Mouse (Mus musculus): ENCODE data around the gene Fstl5. TPM values are rescaled to one million over a fixed set of nuclear protein-coding genes. Genes with fewer than 3 reads are reported as not detected.

Gene Fstl5
- polyA plus RNA-seq, 1 experiment from 2014 or later: not detected

DNA sequence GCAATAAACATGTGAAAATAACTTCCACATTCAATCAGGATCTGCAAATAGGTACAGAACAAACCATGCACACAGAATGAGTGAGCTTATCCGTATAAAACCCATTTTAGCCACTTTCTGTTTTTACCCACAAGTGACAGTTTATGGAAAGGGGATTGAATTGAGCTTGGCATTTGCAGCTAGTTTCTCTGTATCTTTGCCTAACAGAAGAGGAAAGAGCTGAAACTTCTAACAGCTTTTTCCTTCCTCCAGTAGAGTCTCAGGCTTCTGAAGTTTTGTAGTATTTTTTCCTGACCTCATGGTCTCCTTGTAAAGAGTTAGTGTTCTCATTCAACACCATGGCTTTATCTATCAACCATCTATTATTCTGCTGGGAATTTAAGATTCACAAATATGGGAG is 177.3 kb downstream of the Fstl5 start:
- H3K4me3 ChIP-seq (ENCODE audit: low read depth, low read length): no peak overlapping the region
- no peaks in the 10 kb centered on the region for H3K4me1 ChIP-seq (ENCODE audit: control insufficient read depth, insufficient read depth, low read length)
- ATAC-seq (replicated peaks; ENCODE audit: insufficient number of reproducible peaks, low FRiP score, low TSS enrichment): no peak
- WGBS (ENCODE audit: insufficient replicate concordance): 84% methylated on average over 1 of the region's 1 CpGs
- no peak overlapping the region for H3K4me2 ChIP-seq
- H3K9ac ChIP-seq (ENCODE audit: low read depth, low read length): no peak overlapping the region
- H3K36me3 ChIP-seq (ENCODE audit: control insufficient read depth, insufficient read depth, low read length): no peaks in the 10 kb centered on the region
- no peak overlapping the region for H3K27ac ChIP-seq (ENCODE audit: low read depth, low read length)
- H3K27me3 ChIP-seq (ENCODE audit: control insufficient read depth, insufficient read depth, low read length): no peaks in the 10 kb centered on the region
- H3K9me3 ChIP-seq (replicated peaks; ENCODE audit: control insufficient read depth, low read length): no peaks in the 10 kb centered on the region

DNA sequence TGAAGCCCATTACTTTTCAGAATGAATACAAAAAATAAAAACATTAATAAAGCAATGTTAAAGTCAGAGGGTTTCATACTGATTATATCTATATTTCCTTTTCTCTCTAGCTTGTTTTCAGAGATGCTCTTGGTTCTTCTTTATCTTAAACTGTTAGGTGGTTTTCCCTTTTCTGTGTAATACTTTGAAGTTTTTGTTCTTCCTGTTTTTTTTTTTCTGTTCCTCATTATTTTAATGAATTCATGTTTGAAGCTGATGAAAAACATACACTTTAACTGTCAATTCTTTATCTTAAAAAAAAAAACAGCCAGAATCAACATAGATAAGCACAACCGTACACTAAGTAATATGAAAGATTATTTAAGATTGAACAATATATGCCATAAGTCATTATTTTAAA is 218.9 kb downstream of the Fstl5 start:
- Histone ChIP-seq H3K4me2 (no peak overlapping the region), H3K9ac (ENCODE audit: low read depth, low read length) (no peak overlapping the region), H3K27ac (ENCODE audit: low read depth, low read length) (no peak overlapping the region), H3K27me3 (ENCODE audit: control insufficient read depth, insufficient read depth, low read length) (no peaks in the 10 kb centered on the region), H3K36me3 (ENCODE audit: control insufficient read depth, insufficient read depth, low read length) (no peaks in the 10 kb centered on the region), H3K4me3 (ENCODE audit: low read depth, low read length) (no peak overlapping the region), H3K4me1 (ENCODE audit: control insufficient read depth, insufficient read depth, low read length) (no peaks in the 10 kb centered on the region), H3K9me3 (replicated peaks; ENCODE audit: control insufficient read depth, low read length) (no peaks in the 10 kb centered on the region)
- no peak for ATAC-seq (replicated peaks; ENCODE audit: insufficient number of reproducible peaks, low FRiP score, low TSS enrichment)
- WGBS (ENCODE audit: insufficient replicate concordance): 64% methylated on average over 1 of the region's 1 CpGs

DNA sequence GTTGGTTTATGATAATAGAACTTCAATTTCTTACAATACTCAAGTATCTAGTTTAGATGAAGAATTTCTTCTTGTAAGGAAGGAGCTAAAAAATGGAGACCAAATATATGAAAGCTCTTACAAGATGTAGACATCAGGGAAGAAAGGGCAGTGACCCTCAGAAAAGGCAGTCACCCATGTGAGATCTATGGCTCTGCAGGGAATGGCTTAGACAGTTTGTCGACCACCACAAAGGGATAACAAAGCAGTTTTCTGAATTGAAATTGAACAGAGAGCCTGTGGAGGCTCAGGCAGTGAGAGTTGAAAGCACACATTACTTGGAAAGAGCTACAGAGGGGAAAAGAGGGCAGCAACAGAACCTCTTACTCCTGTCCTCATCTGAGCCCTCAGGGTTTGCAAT is 220.3 kb downstream of the Fstl5 start:
- Histone ChIP-seq H3K4me1 (ENCODE audit: control insufficient read depth, insufficient read depth, low read length) (no peaks in the 10 kb centered on the region), H3K4me2 (no peak overlapping the region), H3K36me3 (ENCODE audit: control insufficient read depth, insufficient read depth, low read length) (no peaks in the 10 kb centered on the region), H3K4me3 (ENCODE audit: low read depth, low read length) (no peak overlapping the region), H3K27ac (ENCODE audit: low read depth, low read length) (no peak overlapping the region), H3K9ac (ENCODE audit: low read depth, low read length) (no peak overlapping the region), H3K9me3 (replicated peaks; ENCODE audit: control insufficient read depth, low read length) (no peaks in the 10 kb centered on the region), H3K27me3 (ENCODE audit: control insufficient read depth, insufficient read depth, low read length) (no peaks in the 10 kb centered on the region)
- WGBS (ENCODE audit: insufficient replicate concordance): 38% methylated on average over 1 of the region's 1 CpGs
- ATAC-seq (replicated peaks; ENCODE audit: insufficient number of reproducible peaks, low FRiP score, low TSS enrichment): no peak

DNA sequence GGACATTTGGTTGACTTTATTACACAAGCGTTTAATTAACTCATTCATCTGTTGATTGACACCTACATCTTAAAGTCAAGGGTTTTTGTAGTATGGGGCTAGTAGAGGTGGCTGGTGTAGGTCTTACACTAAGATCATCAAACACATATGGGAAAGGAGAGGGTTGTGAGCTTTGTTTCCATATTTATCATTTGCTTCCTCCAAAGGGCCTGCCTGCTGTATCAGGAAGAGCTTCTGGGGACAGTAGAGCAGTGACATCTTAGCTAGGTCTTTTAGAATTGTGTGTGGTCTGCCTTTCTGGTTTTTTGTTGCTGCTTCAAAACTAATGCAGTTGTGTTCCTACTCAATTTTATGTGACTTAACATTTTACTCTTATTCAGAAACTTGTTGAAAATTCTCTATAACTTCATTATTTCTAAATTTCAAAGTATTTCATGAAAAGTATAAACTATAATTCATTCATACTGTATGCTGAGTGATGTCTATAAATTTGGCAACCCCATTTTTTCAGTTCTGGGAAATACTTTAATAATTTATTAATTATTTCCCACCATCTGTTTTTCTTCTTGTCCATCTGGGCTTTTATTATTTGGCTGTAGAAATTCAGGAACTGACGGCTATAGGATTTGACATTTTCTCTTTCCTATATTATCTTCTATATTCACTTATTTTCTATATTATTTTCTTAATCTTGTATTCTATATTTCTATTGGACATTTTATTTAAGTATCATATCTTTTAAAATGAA is 227.1 kb downstream of the Fstl5 start:
- no peak for ATAC-seq (replicated peaks; ENCODE audit: insufficient number of reproducible peaks, low FRiP score, low TSS enrichment)
- Histone ChIP-seq H3K4me2 (no peak overlapping the region), H3K4me3 (ENCODE audit: low read depth, low read length) (no peak overlapping the region), H3K4me1 (ENCODE audit: control insufficient read depth, insufficient read depth, low read length) (no peaks in the 10 kb centered on the region), H3K27ac (ENCODE audit: low read depth, low read length) (no peak overlapping the region), H3K27me3 (ENCODE audit: control insufficient read depth, insufficient read depth, low read length) (no peaks in the 10 kb centered on the region), H3K36me3 (ENCODE audit: control insufficient read depth, insufficient read depth, low read length) (no peaks in the 10 kb centered on the region), H3K9ac (ENCODE audit: low read depth, low read length) (no peak overlapping the region), H3K9me3 (replicated peaks; ENCODE audit: control insufficient read depth, low read length) (no peaks in the 10 kb centered on the region)
- 86% methylated on average over 2 of the region's 2 CpGs for WGBS (ENCODE audit: insufficient replicate concordance)

DNA sequence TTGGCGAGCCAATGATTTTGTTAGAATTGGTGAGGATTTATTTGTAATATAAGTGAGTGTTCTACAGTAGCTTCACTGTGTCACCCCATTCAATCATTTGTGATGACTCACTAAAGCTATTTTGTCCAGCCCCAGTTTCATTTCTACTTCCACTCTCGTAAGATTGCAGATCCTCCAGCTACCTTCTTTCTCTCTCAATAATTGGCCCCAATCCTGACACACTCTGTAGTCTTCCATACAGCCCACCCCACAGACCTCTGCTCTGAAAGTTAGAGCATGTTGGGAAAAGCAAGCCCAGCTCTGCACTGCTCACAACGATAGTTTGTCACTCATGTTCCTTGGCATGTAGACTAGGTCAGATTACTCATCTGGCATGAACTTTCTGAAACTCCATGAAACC is 242.9 kb downstream of the Fstl5 start:
- no peaks in the 10 kb centered on the region for H3K4me1 ChIP-seq (ENCODE audit: control insufficient read depth, insufficient read depth, low read length)
- no peaks in the 10 kb centered on the region for H3K27me3 ChIP-seq (ENCODE audit: control insufficient read depth, insufficient read depth, low read length)
- no peak for ATAC-seq (replicated peaks; ENCODE audit: insufficient number of reproducible peaks, low FRiP score, low TSS enrichment)
- no peak overlapping the region for H3K4me2 ChIP-seq
- H3K9me3 ChIP-seq (replicated peaks; ENCODE audit: control insufficient read depth, low read length): no peaks in the 10 kb centered on the region
- H3K36me3 ChIP-seq (ENCODE audit: control insufficient read depth, insufficient read depth, low read length): no peaks in the 10 kb centered on the region
- no peak overlapping the region for H3K27ac ChIP-seq (ENCODE audit: low read depth, low read length)
- 78% methylated on average over 3 of the region's 3 CpGs for WGBS (ENCODE audit: insufficient replicate concordance)
- no peak overlapping the region for H3K4me3 ChIP-seq (ENCODE audit: low read depth, low read length)
- no peak overlapping the region for H3K9ac ChIP-seq (ENCODE audit: low read depth, low read length)

DNA sequence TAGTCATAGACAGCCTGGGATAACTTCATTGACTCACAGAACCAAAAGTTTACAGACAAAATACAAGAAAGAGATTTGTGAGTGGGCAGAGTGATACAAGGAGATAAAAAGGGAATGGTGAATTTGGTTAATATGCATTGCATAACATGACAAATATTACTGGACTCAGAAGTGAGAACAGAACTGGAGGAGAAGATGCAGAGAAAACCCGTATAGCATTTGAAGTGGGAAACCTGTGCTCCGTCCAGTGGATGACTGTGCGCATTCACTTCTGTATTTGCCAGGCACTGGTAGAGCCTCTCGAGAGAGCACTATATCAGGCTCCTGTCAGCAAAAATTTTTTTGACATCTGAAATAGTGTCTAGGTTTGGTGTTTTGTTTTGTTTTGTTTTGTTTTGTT is 245.5 kb downstream of the Fstl5 start:
- Histone ChIP-seq H3K4me2 (no peak overlapping the region), H3K9me3 (replicated peaks; ENCODE audit: control insufficient read depth, low read length) (no peaks in the 10 kb centered on the region), H3K27me3 (ENCODE audit: control insufficient read depth, insufficient read depth, low read length) (no peaks in the 10 kb centered on the region), H3K27ac (ENCODE audit: low read depth, low read length) (no peak overlapping the region), H3K36me3 (ENCODE audit: control insufficient read depth, insufficient read depth, low read length) (no peaks in the 10 kb centered on the region), H3K4me1 (ENCODE audit: control insufficient read depth, insufficient read depth, low read length) (no peaks in the 10 kb centered on the region), H3K4me3 (ENCODE audit: low read depth, low read length) (no peak overlapping the region), H3K9ac (ENCODE audit: low read depth, low read length) (no peak overlapping the region)
- no peak for ATAC-seq (replicated peaks; ENCODE audit: insufficient number of reproducible peaks, low FRiP score, low TSS enrichment)
- 92% methylated on average over 4 of the region's 4 CpGs for WGBS (ENCODE audit: insufficient replicate concordance)

DNA sequence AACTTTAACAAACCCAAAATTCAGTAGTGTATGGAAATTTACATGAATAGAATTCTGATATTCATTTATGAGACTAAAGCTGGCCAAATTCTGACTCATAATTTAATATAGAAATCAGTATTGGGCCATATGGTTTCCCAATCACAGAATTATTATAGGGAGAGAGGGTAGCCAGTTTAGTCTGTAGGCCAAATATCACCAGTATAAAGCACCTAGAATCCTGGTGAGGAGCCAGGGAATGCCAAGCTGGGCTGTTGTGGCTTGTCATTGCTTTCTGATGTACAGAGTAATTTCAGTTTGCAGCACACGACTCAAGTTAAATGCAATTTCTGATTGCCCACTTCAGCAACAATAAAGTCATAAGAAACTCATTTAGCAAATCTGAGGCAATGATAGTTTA is 248.4 kb downstream of the Fstl5 start:
- 83% methylated on average over 1 of the region's 1 CpGs for WGBS (ENCODE audit: insufficient replicate concordance)
- Histone ChIP-seq H3K9me3 (replicated peaks; ENCODE audit: control insufficient read depth, low read length) (no peaks in the 10 kb centered on the region), H3K9ac (ENCODE audit: low read depth, low read length) (no peak overlapping the region), H3K27me3 (ENCODE audit: control insufficient read depth, insufficient read depth, low read length) (no peaks in the 10 kb centered on the region), H3K4me3 (ENCODE audit: low read depth, low read length) (no peak overlapping the region), H3K4me2 (no peak overlapping the region), H3K4me1 (ENCODE audit: control insufficient read depth, insufficient read depth, low read length) (no peaks in the 10 kb centered on the region), H3K36me3 (ENCODE audit: control insufficient read depth, insufficient read depth, low read length) (no peaks in the 10 kb centered on the region), H3K27ac (ENCODE audit: low read depth, low read length) (no peak overlapping the region)
- ATAC-seq (replicated peaks; ENCODE audit: insufficient number of reproducible peaks, low FRiP score, low TSS enrichment): no peak

DNA sequence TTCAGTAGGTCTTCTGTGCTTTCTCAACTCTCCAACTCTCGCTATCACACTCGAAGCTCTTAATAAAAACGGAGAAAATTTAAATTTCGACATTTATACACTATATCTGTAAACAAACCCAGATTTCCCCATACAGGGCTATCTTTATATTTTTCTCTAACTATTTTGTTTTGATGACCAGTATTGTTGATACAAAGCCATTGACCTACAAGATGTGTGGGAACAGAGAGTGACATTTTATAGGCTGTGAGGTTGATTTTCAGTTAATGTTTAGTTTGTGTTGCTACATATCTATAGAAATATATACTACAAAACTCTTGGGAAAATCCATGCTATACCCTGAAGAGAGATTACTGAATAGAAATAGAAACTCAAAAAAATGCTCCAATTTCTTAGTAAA is 262.9 kb downstream of the Fstl5 start:
- 75% methylated on average over 4 of the region's 4 CpGs for WGBS (ENCODE audit: insufficient replicate concordance)

DNA sequence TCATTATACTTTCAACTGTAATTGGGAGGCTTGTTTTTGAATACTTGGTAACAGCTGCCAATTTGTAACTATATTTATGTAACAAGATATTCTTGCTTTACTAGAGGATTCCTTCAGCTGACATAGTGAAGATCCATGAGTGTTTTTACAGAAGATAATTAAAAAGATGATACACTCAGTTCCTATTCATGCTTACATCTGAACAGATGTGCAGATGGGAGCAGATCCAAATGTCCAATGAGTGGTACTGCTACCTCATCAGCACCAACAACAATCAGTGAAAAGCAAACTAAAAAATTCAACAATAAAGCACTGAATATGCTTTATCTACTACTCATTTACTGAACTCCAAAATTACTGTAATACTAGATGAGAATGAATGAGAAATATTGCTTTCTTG is 292.9 kb downstream of the Fstl5 start:
- H3K4me3 ChIP-seq (ENCODE audit: low read depth, low read length): no peak overlapping the region
- H3K4me2 ChIP-seq: no peak overlapping the region
- H3K9ac ChIP-seq (ENCODE audit: low read depth, low read length): no peak overlapping the region
- no peak overlapping the region for H3K27ac ChIP-seq (ENCODE audit: low read depth, low read length)
- no peaks in the 10 kb centered on the region for H3K9me3 ChIP-seq (replicated peaks; ENCODE audit: control insufficient read depth, low read length)
- H3K36me3 ChIP-seq (ENCODE audit: control insufficient read depth, insufficient read depth, low read length): no peaks in the 10 kb centered on the region
- H3K4me1 ChIP-seq (ENCODE audit: control insufficient read depth, insufficient read depth, low read length): no peaks in the 10 kb centered on the region
- no peak for ATAC-seq (replicated peaks; ENCODE audit: insufficient number of reproducible peaks, low FRiP score, low TSS enrichment)
- no peaks in the 10 kb centered on the region for H3K27me3 ChIP-seq (ENCODE audit: control insufficient read depth, insufficient read depth, low read length)

More for the DNA sequence above, 262.9 kb downstream of the Fstl5 start:
- no peaks in the 10 kb centered on the region for H3K36me3 ChIP-seq (ENCODE audit: control insufficient read depth, insufficient read depth, low read length)
- no peak overlapping the region for H3K4me2 ChIP-seq
- H3K27ac ChIP-seq (ENCODE audit: low read depth, low read length): no peak overlapping the region
- H3K4me1 ChIP-seq (ENCODE audit: control insufficient read depth, insufficient read depth, low read length): no peaks in the 10 kb centered on the region
- H3K9ac ChIP-seq (ENCODE audit: low read depth, low read length): no peak overlapping the region
- no peaks in the 10 kb centered on the region for H3K27me3 ChIP-seq (ENCODE audit: control insufficient read depth, insufficient read depth, low read length)
- no peak for ATAC-seq (replicated peaks; ENCODE audit: insufficient number of reproducible peaks, low FRiP score, low TSS enrichment)
- no peak overlapping the region for H3K4me3 ChIP-seq (ENCODE audit: low read depth, low read length)
- H3K9me3 ChIP-seq (replicated peaks; ENCODE audit: control insufficient read depth, low read length): no peaks in the 10 kb centered on the region
